Mouse (Mus musculus): ENCODE results near the gene Slc9b2. TPM values are rescaled to one million over a fixed set of nuclear protein-coding genes. Genes with fewer than 3 reads are reported as not detected.

Gene Slc9b2
- polyA plus RNA-seq, 1 experiment from 2014 or later = 0.93 TPM

GRCm38 (mm10) chr3:135288138-135288750, 19.3 kb upstream of the Slc9b2 start:
- H3K9ac ChIP-seq = no peak overlapping the region
- H3K27ac ChIP-seq = peak overlapping the region; percentile 51; the same call in 1 of the 2 replicates
- no peaks in the 10 kb centered on the region for H3K27me3 ChIP-seq (replicated peaks)
- no peaks in the 10 kb centered on the region for H3K9me3 ChIP-seq
- no peak overlapping the region for H3K4me2 ChIP-seq (replicated peaks)
- no peak overlapping the region for H3K4me3 ChIP-seq (replicated peaks)
- no peaks in the 10 kb centered on the region for H3K4me1 ChIP-seq (replicated peaks)
- 60% methylated on average over 8 of the region's 8 CpGs for WGBS
- no peaks in the 10 kb centered on the region for H3K36me3 ChIP-seq
- ATAC-seq = peak; percentile 82

DNA sequence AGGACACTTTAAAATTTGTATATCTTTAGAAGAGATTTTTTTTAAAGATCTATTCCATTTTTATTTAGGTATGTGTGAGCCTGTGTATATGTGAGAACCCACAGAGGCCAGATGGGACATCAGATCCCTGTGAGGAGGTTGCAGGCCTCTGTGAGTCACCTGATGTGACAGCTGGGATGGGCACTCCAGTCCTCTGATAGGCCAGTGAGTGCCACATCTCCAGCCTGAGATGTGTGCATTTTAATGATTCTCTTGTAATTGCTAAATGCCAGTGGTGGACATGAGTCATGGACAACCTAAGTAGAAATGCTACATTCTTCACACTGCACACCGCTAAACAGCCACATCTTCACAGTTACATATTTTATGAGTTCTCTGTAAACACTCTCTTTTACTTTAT, 18.4 kb upstream of the Slc9b2 start:
- Histone ChIP-seq H3K27me3 (replicated peaks) (no peaks in the 10 kb centered on the region), H3K4me1 (replicated peaks) (no peaks in the 10 kb centered on the region), H3K4me2 (replicated peaks) (no peak overlapping the region), H3K36me3 (no peaks in the 10 kb centered on the region), H3K9me3 (no peaks in the 10 kb centered on the region), H3K4me3 (replicated peaks) (no peak overlapping the region), H3K9ac (no peak overlapping the region), H3K27ac (no peak overlapping the region)
- ATAC-seq = no peak
- WGBS = 93% methylated on average over 1 of the region's 1 CpGs

DNA sequence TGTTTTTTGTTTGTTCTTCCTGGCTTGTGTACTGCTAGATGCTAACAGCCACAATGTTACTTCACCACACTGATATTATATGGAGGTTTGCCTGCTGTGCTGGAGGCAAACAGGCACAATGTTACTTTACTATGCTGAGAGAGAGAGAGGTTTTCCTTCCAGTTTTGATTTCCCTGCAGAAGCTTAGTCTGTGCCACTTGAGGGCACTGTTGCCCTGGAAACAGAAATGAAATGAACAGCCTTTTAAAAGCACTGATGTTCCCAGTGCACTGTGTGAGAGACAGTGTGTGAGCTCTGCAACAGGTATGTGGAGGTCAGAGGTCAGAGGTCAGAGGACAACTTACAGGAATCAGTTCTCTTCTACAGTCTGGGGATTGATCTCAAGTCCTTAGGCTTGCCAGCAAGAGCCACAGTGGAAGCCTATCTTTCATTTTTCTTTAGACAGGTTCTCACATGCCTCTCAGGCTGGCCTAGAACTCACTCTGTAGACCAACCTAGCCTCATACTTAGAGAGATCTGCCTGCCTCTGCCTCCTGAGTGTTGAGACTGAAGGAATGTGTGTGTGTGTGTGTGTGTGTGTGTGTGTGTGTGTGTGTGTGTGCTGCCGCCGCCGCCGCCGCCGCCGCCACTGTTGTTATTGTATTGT, 17.1 kb upstream of the Slc9b2 start:
- Histone ChIP-seq H3K27me3 (replicated peaks) (no peaks in the 10 kb centered on the region), H3K4me2 (replicated peaks) (no peak overlapping the region), H3K4me1 (replicated peaks) (no peaks in the 10 kb centered on the region), H3K36me3 (no peaks in the 10 kb centered on the region), H3K27ac (no peak overlapping the region), H3K4me3 (replicated peaks) (no peak overlapping the region), H3K9ac (no peak overlapping the region), H3K9me3 (no peaks in the 10 kb centered on the region)
- ATAC-seq = peak; percentile 64
- 100% methylated on average over 3 of the region's 7 CpGs for WGBS

- Histone ChIP-seq H3K9me3 (no peaks in the 10 kb centered on the region), H3K27me3 (replicated peaks) (no peaks in the 10 kb centered on the region), H3K9ac (no peak overlapping the region), H3K4me2 (replicated peaks) (no peak overlapping the region), H3K36me3 (no peaks in the 10 kb centered on the region), H3K4me1 (replicated peaks) (no peaks in the 10 kb centered on the region), H3K27ac (no peak overlapping the region), H3K4me3 (replicated peaks) (no peak overlapping the region)
- no peak for ATAC-seq
- 64% methylated on average over 7 of the region's 7 CpGs for WGBS
These were observed 13.8 kb upstream of the Slc9b2 start for GRCm38 (mm10) chr3:135293703-135294102.

DNA sequence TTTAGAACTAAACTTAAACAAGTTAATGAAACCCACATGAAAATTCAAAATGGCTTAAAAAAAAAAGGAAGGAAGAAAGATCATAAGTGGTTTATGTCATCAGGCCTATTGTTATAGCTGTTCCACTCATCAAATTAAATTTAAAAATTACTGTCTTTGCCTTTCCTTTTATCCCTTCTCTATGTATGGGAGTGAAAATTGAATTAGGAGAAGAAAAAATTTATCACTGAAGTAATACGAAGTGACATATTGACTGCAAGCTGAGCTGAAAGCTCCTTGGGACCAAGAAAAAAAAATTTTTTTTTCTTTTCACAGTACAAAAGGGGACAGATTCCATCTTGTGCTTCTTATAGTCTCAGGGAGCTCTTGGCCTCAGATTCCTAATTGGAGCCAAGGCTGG, 11.9 kb upstream of the Slc9b2 start:
- H3K27me3 ChIP-seq (replicated peaks) = no peaks in the 10 kb centered on the region
- H3K36me3 ChIP-seq = no peaks in the 10 kb centered on the region
- no peaks in the 10 kb centered on the region for H3K4me1 ChIP-seq (replicated peaks)
- H3K4me3 ChIP-seq (replicated peaks) = no peak overlapping the region
- no peak for ATAC-seq
- H3K9ac ChIP-seq = no peak overlapping the region
- no peaks in the 10 kb centered on the region for H3K9me3 ChIP-seq
- H3K27ac ChIP-seq = no peak overlapping the region
- no peak overlapping the region for H3K4me2 ChIP-seq (replicated peaks)
- WGBS = 92% methylated on average over 1 of the region's 1 CpGs

- Histone ChIP-seq H3K27ac (no peak overlapping the region), H3K4me2 (replicated peaks) (no peak overlapping the region), H3K9me3 (no peaks in the 10 kb centered on the region), H3K9ac (no peak overlapping the region), H3K4me1 (replicated peaks) (no peaks in the 10 kb centered on the region), H3K27me3 (replicated peaks) (no peaks in the 10 kb centered on the region), H3K36me3 (no peaks in the 10 kb centered on the region), H3K4me3 (replicated peaks) (no peak overlapping the region)
- no peak for ATAC-seq
- WGBS = 76% methylated on average over 3 of the region's 3 CpGs
These were observed 8.9 kb upstream of the Slc9b2 start for GRCm38 (mm10) chr3:135298560-135298959.

GRCm38 (mm10) chr3:135300081-135300480, 7.4 kb upstream of the Slc9b2 start:
- Histone ChIP-seq H3K4me2 (replicated peaks) (no peak overlapping the region), H3K4me1 (replicated peaks) (no peaks in the 10 kb centered on the region), H3K9me3 (no peaks in the 10 kb centered on the region), H3K27me3 (replicated peaks) (no peaks in the 10 kb centered on the region), H3K9ac (no peak overlapping the region), H3K36me3 (no peaks in the 10 kb centered on the region), H3K27ac (no peak overlapping the region), H3K4me3 (replicated peaks) (no peak overlapping the region)
- 53% methylated on average over 6 of the region's 6 CpGs for WGBS
- ATAC-seq = peak; percentile 49

DNA sequence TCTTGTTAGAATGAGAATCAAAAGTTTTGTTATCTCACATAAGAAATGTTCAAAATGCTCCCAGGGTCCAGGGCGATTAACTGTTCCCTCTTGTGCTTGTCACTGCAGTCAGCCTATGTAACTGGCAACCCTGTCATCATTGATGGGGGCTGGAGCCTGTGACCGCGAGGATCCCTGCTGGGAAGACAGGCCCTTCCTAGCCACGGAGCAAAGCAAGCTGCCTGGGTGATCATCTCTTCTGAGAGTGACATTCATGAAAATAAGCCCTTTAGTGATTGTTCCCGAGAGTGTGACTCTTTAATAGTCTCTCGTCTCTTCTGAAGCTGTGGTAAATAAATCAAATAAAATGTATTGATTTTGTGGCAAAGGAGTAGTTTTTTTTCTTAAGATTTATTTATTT, 3.4 kb upstream of the Slc9b2 start:
- no peak for ATAC-seq
- WGBS = 51% methylated on average over 6 of the region's 6 CpGs
- Histone ChIP-seq H3K27me3 (replicated peaks) (no peaks in the 10 kb centered on the region), H3K27ac (no peak overlapping the region), H3K9me3 (no peaks in the 10 kb centered on the region), H3K4me2 (replicated peaks) (no peak overlapping the region), H3K36me3 (no peaks in the 10 kb centered on the region), H3K4me3 (replicated peaks) (no peak overlapping the region), H3K9ac (no peak overlapping the region), H3K4me1 (replicated peaks) (0 out of 2 replicates have a peak, but pooled peaks cover 10% of the 10 kb centered on the region)

DNA sequence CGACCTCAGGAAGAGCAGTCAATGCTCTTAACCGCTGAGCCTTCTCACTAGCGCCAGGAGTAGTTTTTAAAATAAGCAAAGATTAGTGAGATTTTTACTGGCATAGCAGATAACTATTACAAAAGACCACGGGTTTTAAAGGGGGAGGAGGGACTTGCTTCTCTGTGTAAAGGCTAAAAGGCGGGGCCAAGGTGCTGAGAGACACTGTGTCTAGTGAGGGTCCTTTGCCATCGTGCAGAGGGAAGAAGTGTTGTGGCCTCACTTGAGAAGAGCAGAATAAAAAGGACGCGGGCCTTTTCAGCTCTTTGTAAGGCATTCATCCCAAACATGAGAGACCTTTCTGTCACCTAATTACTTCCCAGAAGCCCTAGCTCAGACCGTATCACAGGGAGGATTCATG, 2.9 kb upstream of the Slc9b2 start:
- WGBS = 37% methylated on average over 9 of the region's 9 CpGs
- ATAC-seq = no peak
- Histone ChIP-seq H3K4me2 (replicated peaks) (no peak overlapping the region), H3K27me3 (replicated peaks) (no peaks in the 10 kb centered on the region), H3K36me3 (no peaks in the 10 kb centered on the region), H3K27ac (no peak overlapping the region), H3K9me3 (no peaks in the 10 kb centered on the region), H3K4me3 (replicated peaks) (no peak overlapping the region), H3K9ac (no peak overlapping the region), H3K4me1 (replicated peaks) (0 out of 2 replicates have a peak, but pooled peaks cover 10% of the 10 kb centered on the region)

- H3K9ac ChIP-seq = no peak overlapping the region
- 37% methylated on average over 2 of the region's 2 CpGs for WGBS
These were observed 5.5 kb downstream of the Slc9b2 start for GRCm38 (mm10) chr3:135312916-135313491.

DNA sequence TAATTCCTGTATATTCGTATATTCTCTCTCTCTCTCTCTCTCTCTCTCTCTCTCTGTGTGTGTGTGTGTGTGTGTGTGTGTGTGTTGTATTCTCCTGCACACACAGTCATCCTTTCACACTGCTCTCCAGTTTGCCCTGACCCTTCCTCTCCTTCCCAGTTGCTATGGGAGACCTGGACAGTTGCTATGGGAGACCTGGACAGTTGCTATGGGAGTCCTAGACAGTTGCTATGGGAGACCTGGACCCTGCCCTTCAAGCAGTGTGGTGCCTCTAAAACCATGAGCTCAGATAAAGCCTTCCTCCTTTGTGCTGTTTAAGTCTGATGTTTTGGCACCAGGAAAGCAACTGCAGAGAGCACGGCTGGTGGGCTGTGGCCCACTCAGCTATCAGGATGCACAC, 6.2 kb downstream of the Slc9b2 start:
- no peak overlapping the region for H3K9ac ChIP-seq
- H3K4me3 ChIP-seq (replicated peaks) = no peak overlapping the region
- H3K27me3 ChIP-seq (replicated peaks) = no peaks in the 10 kb centered on the region
- WGBS = 85% methylated on average over 2 of the region's 2 CpGs
- no peak overlapping the region for H3K4me2 ChIP-seq (replicated peaks)
- H3K36me3 ChIP-seq = no peaks in the 10 kb centered on the region
- H3K27ac ChIP-seq = no peak overlapping the region
- H3K9me3 ChIP-seq = no peaks in the 10 kb centered on the region
- H3K4me1 ChIP-seq (replicated peaks) = no peaks in the 10 kb centered on the region
- no peak for ATAC-seq

More at GRCm38 (mm10) chr3:135312916-135313491, 5.5 kb downstream of the Slc9b2 start:
- Histone ChIP-seq H3K4me3 (replicated peaks) (no peak overlapping the region), H3K36me3 (no peaks in the 10 kb centered on the region), H3K9me3 (no peaks in the 10 kb centered on the region), H3K27me3 (replicated peaks) (no peaks in the 10 kb centered on the region), H3K27ac (no peak overlapping the region), H3K4me2 (replicated peaks) (no peak overlapping the region), H3K4me1 (replicated peaks) (0 out of 2 replicates have a peak, but pooled peaks cover 1% of the 10 kb centered on the region)
- no peak for ATAC-seq

- Histone ChIP-seq H3K4me1 (replicated peaks) (no peaks in the 10 kb centered on the region), H3K36me3 (no peaks in the 10 kb centered on the region), H3K4me2 (replicated peaks) (no peak overlapping the region), H3K27me3 (replicated peaks) (no peaks in the 10 kb centered on the region), H3K9ac (no peak overlapping the region), H3K9me3 (no peaks in the 10 kb centered on the region), H3K27ac (no peak overlapping the region), H3K4me3 (replicated peaks) (no peak overlapping the region)
- ATAC-seq = peak; percentile 39; the same call in 1 of the 2 replicates
- 50% methylated on average over 2 of the region's 2 CpGs for WGBS
These were observed 7.3 kb downstream of the Slc9b2 start for GRCm38 (mm10) chr3:135314811-135315210.

Measured in intestine, embryonic 15.5 days (tissue).